Mouse (Mus musculus) fat pad, adult 2 months (tissue): ENCODE data around the gene Gm21679.
"Not testable (repeated sequence)": the region's sequence is repeated elsewhere in the genome, so short reads cannot be mapped to it uniquely, and the experiment has no call there.

Experiments
- DNase-seq: peaks from one replicate; pipeline ENCODE4 v3.0.0-alpha.2; 2011; ENCODE audit warnings: low read depth, low spot score; ENCODE audit errors: extremely low read depth

Gm21679 gene

DNA sequence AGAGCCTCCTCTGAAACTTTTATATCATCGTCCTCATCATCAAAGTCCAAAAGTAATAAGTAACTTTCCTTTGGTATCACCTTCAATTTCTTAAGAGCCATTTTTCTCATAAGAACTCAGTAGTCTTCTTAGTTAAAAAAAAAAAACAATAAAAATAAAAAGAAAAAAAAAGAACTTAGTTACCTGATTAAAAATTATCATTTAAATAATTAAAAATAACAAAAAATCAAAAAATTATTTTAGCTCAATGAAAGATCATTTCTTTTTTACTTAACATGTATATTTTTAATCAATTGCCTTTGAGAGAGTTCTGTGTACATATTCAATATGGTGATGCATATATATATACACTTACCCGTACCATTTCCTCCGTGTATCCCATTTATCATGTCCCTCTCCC is at the start of gene Gm21679:
Gene Gm21679, minus strand, starts transcription at position 101 of the 400 bp plus-strand sequence.
- DNase-seq, result not testable (repeated sequence)
